ENCODE assay signal across 18 mouse cellular contexts in genomic region chr19:29656620-29657019, GRCm38 (mm10). TPM values are rescaled to one million over a fixed set of nuclear protein-coding genes. Genes with fewer than 3 reads are reported as not detected.
"Had no signal": no experiment of that assay in that cellular context is flagged by ENCODE, and none has a peak within 500 bp of the region (broad histone marks: within the 10 kb centered on the region; RNA-seq: fewer than 3 reads in every experiment).

No protein-coding gene starts in this region.

- H3K9me3 ChIP-seq: kidney, embryonic 15.5 days; limb, embryonic 12.5 days; midbrain, embryonic 13.5 days; neural tube, embryonic 15.5 days; stomach, embryonic 15.5 days had no signal

- H3K27ac ChIP-seq: kidney, embryonic 15.5 days; limb, embryonic 12.5 days; liver, embryonic 14.5 days; midbrain, embryonic 13.5 days; neural tube, embryonic 15.5 days; stomach, embryonic 15.5 days had no signal

- H3K4me1 ChIP-seq: midbrain, embryonic 13.5 days; neural tube, embryonic 15.5 days; stomach, embryonic 15.5 days had no signal

- H3K36me3 ChIP-seq: kidney, embryonic 15.5 days; limb, embryonic 12.5 days; midbrain, embryonic 13.5 days; neural tube, embryonic 15.5 days; stomach, embryonic 15.5 days had no signal

- H3K9ac ChIP-seq: kidney, embryonic 15.5 days; limb, embryonic 12.5 days; liver, embryonic 14.5 days; midbrain, embryonic 13.5 days; neural tube, embryonic 15.5 days; stomach, embryonic 15.5 days had no signal

- DNase-seq: kidney, adult 18-20 months; kidney, postnatal 25 days; layer of hippocampus, adult 9-11 months; layer of hippocampus, postnatal 36 days; lung, adult 2 months; lung, postnatal 36 days; right cerebral cortex, adult 18-20 months; right cerebral cortex, postnatal 25 days had no signal

- H3K4me3 ChIP-seq: kidney, embryonic 15.5 days; limb, embryonic 12.5 days; midbrain, embryonic 13.5 days; neural tube, embryonic 15.5 days; stomach, embryonic 15.5 days had no signal

RNA-seq across cellular contexts. Expression of gene Mlana, which starts 41.0 kb away (rescaled TPM):
- total RNA-seq: left cerebral cortex, postnatal 25 days; liver, adult 2 months; megakaryocyte progenitor cell, adult 5-6 weeks; midbrain, postnatal 0 days had no signal
